Mouse (Mus musculus): ENCODE data around the gene Plekhg1. TPM values are rescaled to one million over a fixed set of nuclear protein-coding genes. Genes with fewer than 3 reads are reported as not detected.
A peak's percentile ranks its signal among the peaks of the same experiment; 100 is the strongest.

The Plekhg1 gene
- polyA plus RNA-seq, 1 experiment from 2014 or later: 12.7 TPM

DNA sequence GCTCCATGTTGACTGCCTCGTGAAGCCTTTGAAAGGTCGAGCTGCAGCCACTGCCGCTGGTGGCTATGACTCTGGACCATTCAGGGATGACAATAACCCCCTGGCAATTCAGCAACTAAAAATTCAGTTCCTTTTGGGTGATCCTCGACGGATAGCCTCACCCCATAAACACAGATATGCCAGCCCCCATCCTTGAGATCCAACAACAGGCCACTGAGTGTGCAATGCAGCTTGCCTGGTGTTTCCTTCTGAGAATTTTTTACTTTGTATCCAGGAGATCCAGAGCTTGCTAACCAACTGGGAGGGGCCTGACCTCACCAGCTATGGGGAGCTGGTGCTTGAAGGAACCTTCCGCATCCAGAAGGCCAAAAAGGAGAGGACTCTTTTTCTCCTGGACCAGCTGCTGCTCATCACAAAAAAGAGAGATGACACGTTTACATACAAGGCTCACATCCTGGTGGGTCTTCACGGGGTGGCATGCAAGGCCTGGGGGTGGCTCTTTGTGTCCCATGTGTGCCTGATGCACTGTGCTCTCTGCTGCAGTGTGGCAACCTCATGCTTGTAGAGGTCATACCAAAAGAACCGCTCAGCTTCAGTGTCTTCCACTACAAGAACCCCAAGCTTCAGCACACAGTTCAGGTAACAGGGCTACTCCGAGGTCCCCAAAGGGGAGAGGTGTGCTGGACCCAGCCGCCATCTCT lies 199.9 kb downstream of the Plekhg1 start:
- Histone ChIP-seq H3K36me3 (ENCODE audit: control insufficient read depth, insufficient read depth, low read length) (no peaks in the 10 kb centered on the region), H3K27ac (ENCODE audit: low read depth, low read length) (no peak overlapping the region), H3K9ac (ENCODE audit: low read length) (no peak overlapping the region), H3K9me3 (ENCODE audit: control insufficient read depth, low read length) (no peaks in the 10 kb centered on the region), H3K4me3 (ENCODE audit: low read depth, low read length) (no peak overlapping the region), H3K4me2 (ENCODE audit: low read depth) (no peak overlapping the region), H3K27me3 (ENCODE audit: control insufficient read depth, insufficient read depth, low read length) (no peaks in the 10 kb centered on the region), H3K4me1 (ENCODE audit: control insufficient read depth, insufficient read depth, low read length) (no peaks in the 10 kb centered on the region)
- WGBS: 94% methylated on average over 11 of the region's 11 CpGs
- no peak for ATAC-seq (ENCODE audit: insufficient read depth, low FRiP score, low TSS enrichment)
- no peak for DNase-seq (ENCODE audit: low spot score)

DNA sequence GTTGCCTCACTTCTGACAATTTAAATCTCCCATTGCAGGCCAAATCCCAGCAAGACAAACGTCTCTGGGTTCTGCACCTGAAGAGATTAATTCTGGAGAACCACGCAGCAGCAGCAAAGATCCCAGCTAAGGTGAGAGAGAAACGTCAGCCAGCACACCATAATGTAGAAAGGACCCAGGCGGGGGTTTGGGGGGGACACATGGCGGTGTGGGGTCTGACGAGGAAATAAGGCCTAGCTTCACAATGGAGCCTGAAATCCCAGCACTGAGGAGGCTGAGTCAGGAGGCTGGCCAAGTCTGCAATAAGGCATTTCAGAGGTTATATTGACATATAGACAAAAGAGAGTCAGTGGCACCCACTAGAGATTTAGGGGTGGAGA lies 200.4 kb downstream of the Plekhg1 start:
- no peak overlapping the region for H3K4me2 ChIP-seq (ENCODE audit: low read depth)
- H3K9ac ChIP-seq (ENCODE audit: low read length): no peak overlapping the region
- no peaks in the 10 kb centered on the region for H3K9me3 ChIP-seq (ENCODE audit: control insufficient read depth, low read length)
- H3K27me3 ChIP-seq (ENCODE audit: control insufficient read depth, insufficient read depth, low read length): no peaks in the 10 kb centered on the region
- ATAC-seq (ENCODE audit: insufficient read depth, low FRiP score, low TSS enrichment) (no peak), DNase-seq (ENCODE audit: low spot score) (no peak)
- H3K4me3 ChIP-seq (ENCODE audit: low read depth, low read length): no peak overlapping the region
- H3K27ac ChIP-seq (ENCODE audit: low read depth, low read length): no peak overlapping the region
- no peaks in the 10 kb centered on the region for H3K4me1 ChIP-seq (ENCODE audit: control insufficient read depth, insufficient read depth, low read length)
- WGBS: 87% methylated on average over 6 of the region's 6 CpGs
- H3K36me3 ChIP-seq (ENCODE audit: control insufficient read depth, insufficient read depth, low read length): no peaks in the 10 kb centered on the region

DNA sequence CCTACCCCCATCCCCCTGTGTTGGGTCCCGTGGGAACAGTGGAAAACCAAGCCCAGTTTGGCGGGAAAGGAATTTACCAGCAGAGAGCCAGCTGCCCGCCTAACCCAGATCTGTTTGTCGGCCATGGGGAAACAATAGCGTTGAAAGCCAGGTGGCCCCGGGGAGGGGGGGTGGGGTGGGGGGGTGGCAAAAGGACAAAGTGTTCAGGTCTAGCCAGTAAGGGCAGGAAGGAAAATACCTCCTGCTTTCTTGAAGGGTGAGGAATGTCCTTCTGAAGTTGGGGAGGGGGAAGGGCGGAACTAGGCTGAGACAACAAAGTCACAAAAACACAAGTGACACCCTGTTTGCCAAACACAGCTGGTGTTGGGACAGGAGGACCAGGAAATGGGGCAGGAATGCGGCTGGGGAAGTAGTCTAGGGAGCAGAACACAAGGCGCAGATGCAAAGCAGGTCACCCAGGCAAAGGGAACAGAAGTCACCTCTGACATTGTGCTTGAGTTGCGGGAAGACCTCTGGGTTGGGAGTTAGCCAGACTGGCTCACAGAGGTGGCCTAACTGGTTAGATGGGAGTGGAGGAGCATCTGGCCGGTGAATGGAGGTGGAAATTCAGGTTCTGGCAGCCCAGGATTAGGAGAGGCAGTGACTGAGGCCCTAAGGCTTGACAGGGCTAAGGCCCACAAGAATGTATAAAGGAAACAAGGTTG lies 201.0 kb downstream of the Plekhg1 start:
- Histone ChIP-seq H3K4me2 (ENCODE audit: low read depth) (no peak overlapping the region), H3K9ac (ENCODE audit: low read length) (no peak overlapping the region), H3K27me3 (ENCODE audit: control insufficient read depth, insufficient read depth, low read length) (no peaks in the 10 kb centered on the region), H3K27ac (ENCODE audit: low read depth, low read length) (no peak overlapping the region), H3K9me3 (ENCODE audit: control insufficient read depth, low read length) (no peaks in the 10 kb centered on the region), H3K36me3 (ENCODE audit: control insufficient read depth, insufficient read depth, low read length) (no peaks in the 10 kb centered on the region), H3K4me3 (ENCODE audit: low read depth, low read length) (no peak overlapping the region), H3K4me1 (ENCODE audit: control insufficient read depth, insufficient read depth, low read length) (no peaks in the 10 kb centered on the region)
- ATAC-seq (ENCODE audit: insufficient read depth, low FRiP score, low TSS enrichment) (no peak), DNase-seq (ENCODE audit: low spot score) (no peak)
- WGBS: 31% methylated on average over 11 of the region's 11 CpGs

DNA sequence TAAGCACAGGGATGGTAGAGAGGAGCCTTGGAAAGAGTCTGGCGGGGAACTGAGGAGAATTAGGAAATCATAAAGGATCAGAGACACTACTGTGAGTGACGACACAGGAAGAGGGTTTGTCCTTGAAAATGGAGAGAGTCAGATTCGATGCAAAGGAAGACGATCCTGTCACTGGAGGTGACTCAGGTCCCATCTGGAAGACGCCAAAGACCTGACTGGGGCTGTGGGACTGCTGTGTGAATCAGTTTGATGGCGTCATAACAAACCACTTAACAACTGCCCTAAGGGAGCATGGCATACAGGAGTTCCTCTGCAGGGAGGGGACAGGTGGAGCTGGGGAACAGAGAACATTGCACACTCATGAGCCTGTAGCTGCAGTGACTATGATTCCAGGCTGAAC lies 202.1 kb downstream of the Plekhg1 start:
- ATAC-seq (ENCODE audit: insufficient read depth, low FRiP score, low TSS enrichment) (no peak), DNase-seq (ENCODE audit: low spot score) (no peak)
- no peak overlapping the region for H3K4me3 ChIP-seq (ENCODE audit: low read depth, low read length)
- no peak overlapping the region for H3K4me2 ChIP-seq (ENCODE audit: low read depth)
- no peak overlapping the region for H3K27ac ChIP-seq (ENCODE audit: low read depth, low read length)
- no peaks in the 10 kb centered on the region for H3K27me3 ChIP-seq (ENCODE audit: control insufficient read depth, insufficient read depth, low read length)
- H3K9ac ChIP-seq (ENCODE audit: low read length): no peak overlapping the region
- H3K4me1 ChIP-seq (ENCODE audit: control insufficient read depth, insufficient read depth, low read length): no peaks in the 10 kb centered on the region
- H3K36me3 ChIP-seq (ENCODE audit: control insufficient read depth, insufficient read depth, low read length): no peaks in the 10 kb centered on the region
- no peaks in the 10 kb centered on the region for H3K9me3 ChIP-seq (ENCODE audit: control insufficient read depth, low read length)
- WGBS: 63% methylated on average over 6 of the region's 6 CpGs

DNA sequence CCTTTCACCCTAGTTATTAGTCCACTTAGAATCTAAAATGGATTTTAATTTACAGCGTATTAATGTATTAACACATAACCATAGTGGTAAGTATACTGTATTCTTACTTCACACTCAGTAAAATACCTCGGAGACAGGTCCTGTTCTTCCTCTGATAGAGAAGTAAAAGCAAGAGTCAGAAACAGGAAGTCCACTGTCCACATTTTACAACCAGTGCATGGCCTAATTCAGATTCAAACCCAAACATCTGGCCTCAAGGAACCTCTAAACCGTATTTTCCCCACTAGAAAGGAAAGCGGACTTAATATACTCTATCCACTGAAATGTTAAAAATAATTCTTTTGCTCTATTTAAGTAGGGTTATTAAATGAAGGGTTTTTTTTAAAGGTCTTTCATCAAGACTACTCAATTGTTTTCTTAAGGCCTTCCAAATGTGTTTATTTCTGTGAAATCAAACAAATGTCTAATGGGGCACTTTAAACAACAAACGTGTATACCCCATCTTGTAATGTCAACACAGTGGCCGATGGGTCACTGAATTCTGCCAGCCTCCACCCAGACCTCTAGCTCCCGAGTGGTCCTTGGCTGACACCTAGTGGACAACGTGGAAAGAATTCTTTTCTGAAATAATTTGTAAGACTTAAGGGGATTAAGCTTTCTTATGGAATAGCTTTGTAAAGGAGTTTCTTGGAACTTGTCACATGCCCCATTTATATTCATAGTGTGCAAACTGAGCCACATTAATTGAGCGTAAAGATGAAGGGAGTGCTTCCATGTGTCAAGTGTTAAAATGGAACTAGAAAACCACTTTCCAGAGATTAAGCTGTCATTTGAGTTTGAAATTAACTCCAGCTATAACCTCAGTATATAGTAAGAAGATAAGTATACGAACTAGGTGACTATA lies 203.6 kb downstream of the Plekhg1 start:
- no peak overlapping the region for H3K4me2 ChIP-seq (ENCODE audit: low read depth)
- no peaks in the 10 kb centered on the region for H3K9me3 ChIP-seq (ENCODE audit: control insufficient read depth, low read length)
- H3K27ac ChIP-seq (ENCODE audit: low read depth, low read length): no peak overlapping the region
- peak; percentile 67 for DNase-seq (ENCODE audit: low spot score)
- H3K27me3 ChIP-seq (ENCODE audit: control insufficient read depth, insufficient read depth, low read length): no peaks in the 10 kb centered on the region
- WGBS: 37% methylated on average over 10 of the region's 10 CpGs
- H3K4me1 ChIP-seq (ENCODE audit: control insufficient read depth, insufficient read depth, low read length): no peaks in the 10 kb centered on the region
- no peak overlapping the region for H3K4me3 ChIP-seq (ENCODE audit: low read depth, low read length)
- no peaks in the 10 kb centered on the region for H3K36me3 ChIP-seq (ENCODE audit: control insufficient read depth, insufficient read depth, low read length)
- ATAC-seq (ENCODE audit: insufficient read depth, low FRiP score, low TSS enrichment): peak; percentile 75
- no peak overlapping the region for H3K9ac ChIP-seq (ENCODE audit: low read length)

DNA sequence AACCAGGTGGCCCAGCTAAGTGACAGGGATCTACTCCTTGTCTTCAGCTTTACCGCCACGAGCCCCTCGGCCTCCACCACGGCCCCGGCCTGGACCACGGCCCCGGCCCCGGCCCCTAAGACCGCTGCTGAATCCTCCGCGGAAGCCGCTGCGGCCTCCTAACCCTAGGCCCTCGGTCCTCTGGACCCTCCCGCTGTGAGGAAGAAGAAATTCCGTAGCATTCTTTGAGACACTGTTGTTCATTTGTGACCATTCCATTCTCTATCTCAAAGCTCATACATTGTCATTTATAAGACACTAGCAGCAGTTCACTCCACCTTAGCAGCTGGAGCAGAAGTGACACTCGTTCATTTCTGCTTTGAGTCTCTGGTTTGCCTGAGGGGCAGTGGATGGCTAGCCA lies 206.7 kb downstream of the Plekhg1 start:
- Histone ChIP-seq H3K4me2 (ENCODE audit: low read depth) (no peak overlapping the region), H3K36me3 (ENCODE audit: control insufficient read depth, insufficient read depth, low read length) (no peaks in the 10 kb centered on the region), H3K9me3 (ENCODE audit: control insufficient read depth, low read length) (no peaks in the 10 kb centered on the region), H3K27ac (ENCODE audit: low read depth, low read length) (no peak overlapping the region), H3K4me1 (ENCODE audit: control insufficient read depth, insufficient read depth, low read length) (no peaks in the 10 kb centered on the region), H3K9ac (ENCODE audit: low read length) (no peak overlapping the region), H3K4me3 (ENCODE audit: low read depth, low read length) (no peak overlapping the region), H3K27me3 (ENCODE audit: control insufficient read depth, insufficient read depth, low read length) (no peaks in the 10 kb centered on the region)
- DNase-seq (ENCODE audit: low spot score): no peak
- no peak for ATAC-seq (ENCODE audit: insufficient read depth, low FRiP score, low TSS enrichment)
- 89% methylated on average over 17 of the region's 17 CpGs for WGBS

DNA sequence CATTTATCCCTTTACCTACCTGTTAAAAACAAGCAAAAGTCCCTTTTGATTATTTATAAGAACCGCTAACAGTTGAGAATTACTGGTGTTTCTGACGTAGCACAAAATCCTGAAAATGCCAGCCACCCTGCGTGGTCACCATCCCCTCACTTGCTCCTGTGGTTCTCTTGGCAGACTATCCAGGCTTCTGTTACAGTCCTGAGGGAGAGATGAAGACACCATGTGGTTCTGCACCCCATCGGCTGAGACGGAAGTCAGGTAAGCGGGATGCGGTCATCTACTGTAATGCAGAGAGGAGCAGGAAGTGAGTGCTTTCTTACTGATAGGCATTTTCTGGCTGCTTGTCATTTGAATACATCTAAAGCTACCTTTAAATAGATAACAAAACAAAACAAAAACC lies 207.2 kb downstream of the Plekhg1 start:
- H3K4me3 ChIP-seq (ENCODE audit: low read depth, low read length): no peak overlapping the region
- no peaks in the 10 kb centered on the region for H3K9me3 ChIP-seq (ENCODE audit: control insufficient read depth, low read length)
- 92% methylated on average over 7 of the region's 7 CpGs for WGBS
- H3K4me1 ChIP-seq (ENCODE audit: control insufficient read depth, insufficient read depth, low read length): no peaks in the 10 kb centered on the region
- H3K27me3 ChIP-seq (ENCODE audit: control insufficient read depth, insufficient read depth, low read length): no peaks in the 10 kb centered on the region
- H3K4me2 ChIP-seq (ENCODE audit: low read depth): no peak overlapping the region
- H3K36me3 ChIP-seq (ENCODE audit: control insufficient read depth, insufficient read depth, low read length): no peaks in the 10 kb centered on the region
- no peak overlapping the region for H3K9ac ChIP-seq (ENCODE audit: low read length)
- no peak overlapping the region for H3K27ac ChIP-seq (ENCODE audit: low read depth, low read length)
- DNase-seq (ENCODE audit: low spot score) (no peak), ATAC-seq (ENCODE audit: insufficient read depth, low FRiP score, low TSS enrichment) (no peak)

DNA sequence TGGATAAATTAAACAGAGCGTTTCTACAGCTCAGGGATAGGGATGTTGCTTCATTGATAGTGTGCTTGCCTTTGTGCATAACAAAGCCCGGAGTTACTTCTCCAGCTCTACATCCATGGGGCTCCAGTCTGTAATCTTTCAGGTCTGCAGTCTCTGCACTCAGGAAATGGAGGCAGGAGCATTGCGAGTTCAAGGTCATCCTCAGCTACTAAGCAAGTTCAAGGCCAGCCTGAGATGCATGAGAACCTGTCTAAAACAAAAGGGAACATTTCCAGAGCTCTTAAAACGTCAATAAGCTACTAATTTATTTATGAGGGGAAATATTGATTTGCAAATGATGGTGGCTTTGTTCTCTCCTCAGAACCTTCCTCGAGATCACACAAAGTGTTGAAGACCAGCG lies 209.1 kb downstream of the Plekhg1 start:
- H3K4me3 ChIP-seq (ENCODE audit: low read depth, low read length): no peak overlapping the region
- H3K4me2 ChIP-seq (ENCODE audit: low read depth): no peak overlapping the region
- H3K36me3 ChIP-seq (ENCODE audit: control insufficient read depth, insufficient read depth, low read length): no peaks in the 10 kb centered on the region
- no peaks in the 10 kb centered on the region for H3K27me3 ChIP-seq (ENCODE audit: control insufficient read depth, insufficient read depth, low read length)
- WGBS: 86% methylated on average over 6 of the region's 6 CpGs
- no peaks in the 10 kb centered on the region for H3K9me3 ChIP-seq (ENCODE audit: control insufficient read depth, low read length)
- no peaks in the 10 kb centered on the region for H3K4me1 ChIP-seq (ENCODE audit: control insufficient read depth, insufficient read depth, low read length)
- no peak for DNase-seq (ENCODE audit: low spot score)
- no peak for ATAC-seq (ENCODE audit: insufficient read depth, low FRiP score, low TSS enrichment)
- H3K27ac ChIP-seq (ENCODE audit: low read depth, low read length): no peak overlapping the region
- H3K9ac ChIP-seq (ENCODE audit: low read length): no peak overlapping the region
